Mouse (Mus musculus): Measurements from ENCODE around the gene Cnga3.
A peak's percentile ranks its signal among the peaks of the same experiment; 100 is the strongest.

The Cnga3 gene

GRCm38 (mm10) chr1:37286556-37286955 lies 72.3 kb downstream of the Cnga3 start:
- DNase-seq (ENCODE audit: low spot score): no peak

- no peak for DNase-seq (ENCODE audit: low spot score)
These were observed 73.5 kb downstream of the Cnga3 start for GRCm38 (mm10) chr1:37287748-37288147.

GRCm38 (mm10) chr1:37288181-37288935 lies 74.1 kb downstream of the Cnga3 start:
- DNase-seq (ENCODE audit: low spot score): no peak

- no peak for DNase-seq (ENCODE audit: low spot score)
These were observed 74.7 kb downstream of the Cnga3 start for GRCm38 (mm10) chr1:37288941-37289340.

GRCm38 (mm10) chr1:37296414-37296813 lies 82.2 kb downstream of the Cnga3 start:
- DNase-seq (ENCODE audit: low spot score): no peak

GRCm38 (mm10) chr1:37298904-37299303 lies 84.7 kb downstream of the Cnga3 start:
- no peak for DNase-seq (ENCODE audit: low spot score)

GRCm38 (mm10) chr1:37299540-37300491 lies 85.6 kb downstream of the Cnga3 start, which contains the start of gene Inpp4a:
Gene Inpp4a (plus strand): TSS chr1:37299865.
- DNase-seq (ENCODE audit: low spot score): peak; percentile 98

GRCm38 (mm10) chr1:37300650-37301049 lies 86.4 kb downstream of the Cnga3 start:
- DNase-seq (ENCODE audit: low spot score): no peak

- DNase-seq (ENCODE audit: low spot score): no peak
These were observed 88.6 kb downstream of the Cnga3 start for GRCm38 (mm10) chr1:37302801-37303200.

- no peak for DNase-seq (ENCODE audit: low spot score)
These were observed 91.6 kb downstream of the Cnga3 start for GRCm38 (mm10) chr1:37305691-37306287.

- DNase-seq (ENCODE audit: low spot score): no peak
These were observed 93.4 kb downstream of the Cnga3 start for GRCm38 (mm10) chr1:37307586-37307985.

GRCm38 (mm10) chr1:37308021-37308742 lies 93.9 kb downstream of the Cnga3 start:
- no peak for DNase-seq (ENCODE audit: low spot score)

- no peak for DNase-seq (ENCODE audit: low spot score)
These were observed 94.5 kb downstream of the Cnga3 start for GRCm38 (mm10) chr1:37308743-37309100.

- DNase-seq (ENCODE audit: low spot score): no peak
These were observed 95.8 kb downstream of the Cnga3 start for GRCm38 (mm10) chr1:37309939-37310515.
